Mouse (Mus musculus) gastrocnemius, adult 2 months (tissue): ENCODE measurements around the gene Haus3. TPM values are rescaled to one million over a fixed set of nuclear protein-coding genes. Genes with fewer than 3 reads are reported as not detected.
A peak's percentile ranks its signal among the peaks of the same experiment; 100 is the strongest.

ENCODE experiments used
- DNase-seq: peaks from one replicate; pipeline ENCODE4 v3.0.0; 2022
- H3K27ac ChIP-seq: fragments of 200-600 bp; 2 replicates; pipeline ENCODE4 v1.8.1; 2022; ENCODE audit warnings: mild to moderate bottlenecking
- H3K4me3 ChIP-seq: fragments of 200-600 bp; 2 replicates; pipeline ENCODE4 v1.8.1; 2022; ENCODE audit warnings: mild to moderate bottlenecking, moderate library complexity
- CTCF ChIP-seq: fragments of 200-600 bp; IDR thresholded peaks from 2 replicates; pipeline ENCODE4 v1.8.1; 2022; ENCODE audit warnings: antibody characterized with exemption, mild to moderate bottlenecking, moderate library complexity
- intact Hi-C: fragments of 180-260 bp; cut with DNase I; formaldehyde crosslinking; loops from one replicate; pipeline ENCODE4 v1.15.1; 2025
- total RNA-seq, 2 experiments: library from RNA; stranded (reverse); gene quantifications; 2 replicates each; pipeline ENCODE4 v1.2.3; 2021

Gene Haus3
- total RNA-seq, 2 experiments from 2014 or later: 3.2 to 4.2 TPM

DNA sequence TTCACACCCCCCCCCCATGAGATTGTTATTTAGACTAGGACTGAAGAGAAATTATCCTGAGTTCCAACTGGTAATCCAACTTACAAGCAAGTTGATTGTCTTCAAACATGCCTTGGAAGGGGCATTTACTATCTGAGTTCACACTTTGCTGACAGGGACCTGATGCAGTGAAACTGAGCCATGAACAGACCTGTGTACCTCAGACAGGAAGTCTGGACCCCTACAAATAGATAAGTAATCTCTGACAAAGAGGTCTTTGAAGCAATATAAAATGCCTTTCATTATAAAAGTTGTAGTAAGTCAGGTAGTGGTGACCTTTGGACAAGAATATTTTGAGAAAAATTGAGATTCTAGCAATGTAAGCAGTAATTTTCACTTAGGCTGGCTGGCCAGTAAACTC, 20.9 kb downstream of the Haus3 start:
- Histone ChIP-seq H3K27ac (no peak overlapping the region), H3K4me3 (no peak overlapping the region)
- DNase-seq: no peak
- intact Hi-C loops: no loop called here
- TF ChIP-seq CTCF: no peak

DNA sequence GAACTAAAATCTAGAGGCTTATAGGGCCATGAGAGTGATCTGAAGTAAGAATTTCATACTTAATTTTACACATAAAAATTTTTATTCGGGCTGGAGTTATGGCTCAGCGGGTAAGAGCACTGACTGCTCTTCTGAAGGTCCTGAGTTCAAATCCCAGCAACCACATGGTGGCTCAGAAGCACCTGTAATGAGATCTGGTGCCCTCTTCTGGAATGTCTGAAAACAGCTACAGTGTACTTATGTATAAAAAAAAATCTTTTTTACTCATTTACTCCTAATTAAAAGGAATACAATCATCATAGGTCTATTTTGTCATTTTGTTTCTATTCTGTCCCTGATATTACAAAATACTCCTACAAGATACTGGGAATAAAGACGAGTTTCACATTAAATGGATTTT, 21.8 kb downstream of the Haus3 start:
- H3K27ac ChIP-seq: no peak overlapping the region
- peak; percentile 35; the same call in 1 of the 2 replicates for TF ChIP-seq CTCF
- intact Hi-C loops: no loop called here
- H3K4me3 ChIP-seq: no peak overlapping the region
- no peak for DNase-seq

- H3K27ac ChIP-seq: no peak overlapping the region
- H3K4me3 ChIP-seq: no peak overlapping the region
- peak; percentile 69 for TF ChIP-seq CTCF
- peak; percentile 37 for DNase-seq
- intact Hi-C loops: loop anchor here (5.0 kb wide), 1 partner anchor 98 kb away; no protein-coding TSS in a partner anchor
These were observed 29.6 kb downstream of the Haus3 start for GRCm38 (mm10) chr5:34139751-34140150.

- no peak for DNase-seq
- Histone ChIP-seq H3K4me3 (no peak overlapping the region), H3K27ac (no peak overlapping the region)
- TF ChIP-seq CTCF: no peak
- intact Hi-C loops: no loop called here
These were observed 36.6 kb downstream of the Haus3 start for GRCm38 (mm10) chr5:34132731-34133130.

DNA sequence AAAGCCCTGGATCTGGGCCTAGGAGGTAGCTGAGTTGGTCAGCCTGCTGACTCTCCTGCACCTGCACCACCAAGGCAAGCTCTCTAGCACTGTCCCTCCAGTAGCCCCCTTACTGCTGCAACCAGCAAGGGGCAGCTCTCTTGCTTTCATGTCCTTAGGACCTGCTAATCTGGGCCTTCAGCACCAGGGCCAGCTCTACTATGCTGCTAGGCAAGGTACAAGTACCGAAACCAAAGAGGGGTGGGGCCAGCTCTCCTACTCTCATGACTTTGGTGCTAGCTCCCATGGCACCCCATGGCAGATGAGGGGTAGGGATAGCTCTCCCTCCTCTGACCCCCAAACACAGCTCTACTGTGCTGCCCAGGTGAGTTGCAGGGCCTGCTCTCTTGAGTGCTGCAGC, 45.2 kb downstream of the Haus3 start:
- Histone ChIP-seq H3K4me3 (no peak overlapping the region), H3K27ac (no peak overlapping the region)
- TF ChIP-seq CTCF: no peak
- no peak for DNase-seq
- intact Hi-C loops: no loop called here

- no peak overlapping the region for H3K4me3 ChIP-seq
- no peak for DNase-seq
- TF ChIP-seq CTCF: no peak
- no peak overlapping the region for H3K27ac ChIP-seq
- intact Hi-C loops: no loop called here
These were observed 50.0 kb downstream of the Haus3 start for GRCm38 (mm10) chr5:34119121-34119856.

- DNase-seq: peak; percentile 17
- Histone ChIP-seq H3K27ac (no peak overlapping the region), H3K4me3 (no peak overlapping the region)
- intact Hi-C loops: no loop called here
- TF ChIP-seq CTCF: no peak
These were observed 63.6 kb downstream of the Haus3 start for GRCm38 (mm10) chr5:34105681-34106080.

Other genes starting within 250 kb of the Haus3 start
- gene Nelfa, start 233.1 kb downstream of the Haus3 start, total RNA-seq: 1 to 10 TPM; 7.1 to 8.2 TPM
- gene Gm1673, start 186.1 kb downstream of the Haus3 start, total RNA-seq: not detected
- under 1 TPM; 0.05 to 0.20 TPM for gene Nat8l, start 173.5 kb downstream of the Haus3 start, total RNA-seq
- gene Poln, start 79 bp downstream of the Haus3 start, total RNA-seq: 1 to 10 TPM; 1.1 to 2.1 TPM
- 10 to 100 TPM; 25.8 to 35.6 TPM for gene Mxd4, start 18.2 kb upstream of the Haus3 start, total RNA-seq
- gene Zfyve28, start 118.9 kb upstream of the Haus3 start, total RNA-seq: under 1 TPM; 0.36 to 0.64 TPM
- gene Cfap99, start 119.1 kb upstream of the Haus3 start, total RNA-seq: not detected
- gene Rnf4, start 166.8 kb upstream of the Haus3 start, total RNA-seq: 10 to 100 TPM; 16.5 to 19.8 TPM
- gene Fam193a, start 200.4 kb upstream of the Haus3 start, total RNA-seq: 10 to 100 TPM; 16.5 to 17.7 TPM